Mouse (Mus musculus): ENCODE data around the gene Ccdc30.

- TF ChIP-seq CTCF (IDR thresholded peaks at IDR 0.05; ENCODE audit: control insufficient read depth, insufficient read depth, low read length) (peak; percentile 37; the same call in 1 of the 2 replicates), POLR2A (IDR thresholded peaks at IDR 0.05; ENCODE audit: borderline replicate concordance, control insufficient read depth, low read depth, low read length) (no peak)
These were observed 76.4 kb downstream of the Ccdc30 start for GRCm38 (mm10) chr4:119338861-119339361.

Data from bone marrow, adult 2 months (tissue).